Mouse (Mus musculus) heart, adult 2 months (tissue): Measurements from ENCODE around the gene Mdk. TPM values are rescaled to one million over a fixed set of nuclear protein-coding genes. Genes with fewer than 3 reads are reported as not detected.

Experiments used
- DNase-seq, 2 experiments: peaks; one replicate each; pipeline ENCODE4 v3.0.0; 2021
- H3K27ac ChIP-seq: fragments of 200-600 bp; 2 replicates; pipeline ENCODE4 v1.8.1; 2022
- H3K27me3 ChIP-seq: fragments of 200-500 bp; 2 replicates; pipeline ENCODE4 v1.6.1; 2012; ENCODE audit warnings: mild to moderate bottlenecking, low read length, inconsistent platforms, mixed read lengths; ENCODE audit not compliant: control insufficient read depth, insufficient read depth
- H3K36me3 ChIP-seq: fragments of 200-500 bp; 2 replicates; pipeline ENCODE4 v1.6.1; 2012; ENCODE audit warnings: low read length, inconsistent platforms; ENCODE audit not compliant: control insufficient read depth, insufficient read depth
- H3K4me1 ChIP-seq: fragments of 200-500 bp; 2 replicates; pipeline ENCODE4 v1.6.1; 2011; ENCODE audit warnings: low read length; ENCODE audit not compliant: control insufficient read depth, insufficient read depth
- H3K4me3 ChIP-seq: fragments of 200-600 bp; 2 replicates; pipeline ENCODE4 v1.8.1; 2022
- H3K79me2 ChIP-seq: fragments of 200-500 bp; replicated peaks from 2 replicates; pipeline ENCODE4 v1.6.1; 2012; ENCODE audit warnings: mild to moderate bottlenecking, inconsistent platforms, low read length, moderate library complexity, mixed read lengths; ENCODE audit not compliant: control insufficient read depth, insufficient read depth
- H3K9ac ChIP-seq: fragments of 200-500 bp; 2 replicates; pipeline ENCODE4 v1.6.1; 2012; ENCODE audit warnings: low read depth, mild to moderate bottlenecking, control low read depth, inconsistent platforms, low read length, mixed read lengths
- CTCF ChIP-seq: fragments of 200-600 bp; IDR thresholded peaks from 2 replicates; pipeline ENCODE4 v1.8.1; 2022; ENCODE audit warnings: antibody characterized with exemption, mild to moderate bottlenecking, moderate library complexity
- EP300 ChIP-seq: fragments of 200-500 bp; IDR thresholded peaks from 2 replicates; pipeline ENCODE4 v1.6.1; 2011; ENCODE audit warnings: low read depth, low read length, control low read depth; ENCODE audit not compliant: insufficient read depth
- POLR2A ChIP-seq: fragments of 200-500 bp; IDR thresholded peaks from 2 replicates; pipeline ENCODE4 v1.6.1; 2011; ENCODE audit warnings: mild to moderate bottlenecking, low read depth, low read length, control low read depth; ENCODE audit not compliant: insufficient read depth
- WGBS: fragments of 180-500 bp; shearing (Covaris S2); methylation state at CpG from one replicate; pipeline ENCODE4 v1.1.7; 2018; 5-methylcytosine and 5-hydroxymethylcytosine counted together
- intact Hi-C: fragments of 180-260 bp; cut with DNase I; formaldehyde crosslinking; loops from one replicate; pipeline ENCODE4 v1.15.1; 2025
- polyA plus RNA-seq: library from polyadenylated mRNA; depleted of rRNA; stranded (reverse); fragments of >200 nt; gene quantifications from 2 replicates; pipeline ENCODE4 v1.2.3, GENCODE M21; 2012
- total RNA-seq, 2 experiments: library from RNA; stranded (reverse); gene quantifications; 2 replicates each; pipeline ENCODE4 v1.2.3; 2021

The Mdk gene
- total and polyA plus RNA-seq, 3 experiments = 2.5 to 4.1 (median 2.8) TPM

GRCm38 (mm10) chr2:91921181-91921789 is 10.8 kb downstream of the Mdk start:
- H3K9ac ChIP-seq = no peak overlapping the region
- H3K27me3 ChIP-seq = peaks cover 13% of the 10 kb centered on the region
- H3K4me3 ChIP-seq = peak overlapping the region; percentile 44
- no peak for TF ChIP-seq EP300
- no peak for TF ChIP-seq CTCF
- TF ChIP-seq POLR2A = no peak
- H3K36me3 ChIP-seq = no peaks in the 10 kb centered on the region
- intact Hi-C loops = loop anchor here (10.0 kb wide), 1 partner anchor 316 kb away; no protein-coding TSS in a partner anchor
- H3K27ac ChIP-seq = no peak overlapping the region
- no peaks in the 10 kb centered on the region for H3K79me2 ChIP-seq
- WGBS = 3% methylated on average over 31 of the region's 31 CpGs
- peaks cover 2% of the 10 kb centered on the region for H3K4me1 ChIP-seq
- peak; percentile 67 to 82 for DNase-seq

- Histone ChIP-seq H3K27me3 (peaks cover 13% of the 10 kb centered on the region), H3K79me2 (no peaks in the 10 kb centered on the region), H3K9ac (no peak overlapping the region), H3K4me3 (no peak overlapping the region), H3K27ac (no peak overlapping the region), H3K4me1 (peaks cover 2% of the 10 kb centered on the region), H3K36me3 (no peaks in the 10 kb centered on the region)
- no peak for DNase-seq
- 53% methylated on average over 4 of the region's 4 CpGs for WGBS
- no peak for TF ChIP-seq POLR2A
- no peak for TF ChIP-seq CTCF
- TF ChIP-seq EP300 = no peak
- intact Hi-C loops = loop anchor here (10.0 kb wide), 1 partner anchor 315 kb away; no protein-coding TSS in a partner anchor
Observed at GRCm38 (mm10) chr2:91920130-91920529, 12.0 kb downstream of the Mdk start.

GRCm38 (mm10) chr2:91917096-91917495 is 15.0 kb downstream of the Mdk start:
- no peak for TF ChIP-seq CTCF
- no peak for TF ChIP-seq POLR2A
- TF ChIP-seq EP300 = no peak
- Histone ChIP-seq H3K27me3 (peaks cover 4% of the 10 kb centered on the region; the same call in 1 of the 2 replicates), H3K4me3 (no peak overlapping the region), H3K79me2 (no peaks in the 10 kb centered on the region), H3K27ac (no peak overlapping the region), H3K9ac (no peak overlapping the region), H3K36me3 (no peaks in the 10 kb centered on the region; the same call in 1 of the 2 replicates), H3K4me1 (no peaks in the 10 kb centered on the region)
- intact Hi-C loops = no loop called here
- WGBS = 94% methylated on average over 7 of the region's 7 CpGs
- DNase-seq = no peak

- no peak for DNase-seq
- Histone ChIP-seq H3K4me1 (no peaks in the 10 kb centered on the region), H3K9ac (no peak overlapping the region), H3K79me2 (no peaks in the 10 kb centered on the region), H3K27ac (no peak overlapping the region), H3K36me3 (no peaks in the 10 kb centered on the region; the same call in 1 of the 2 replicates), H3K27me3 (no peaks in the 10 kb centered on the region; the same call in 1 of the 2 replicates), H3K4me3 (no peak overlapping the region)
- no peak for TF ChIP-seq POLR2A
- TF ChIP-seq EP300 = no peak
- no peak for TF ChIP-seq CTCF
- intact Hi-C loops = no loop called here
- 61% methylated on average over 7 of the region's 7 CpGs for WGBS
Observed at GRCm38 (mm10) chr2:91916346-91916977, 15.6 kb downstream of the Mdk start.

- WGBS = 63% methylated on average over 7 of the region's 7 CpGs
- no peak overlapping the region for H3K4me3 ChIP-seq
- H3K4me1 ChIP-seq = no peaks in the 10 kb centered on the region
- H3K27me3 ChIP-seq = no peaks in the 10 kb centered on the region
- H3K27ac ChIP-seq = no peak overlapping the region
- intact Hi-C loops = no loop called here
- no peaks in the 10 kb centered on the region for H3K79me2 ChIP-seq
- TF ChIP-seq EP300 = no peak
- no peak for TF ChIP-seq CTCF
- TF ChIP-seq POLR2A = no peak
- H3K9ac ChIP-seq = no peak overlapping the region
- no peaks in the 10 kb centered on the region; the same call in 1 of the 2 replicates for H3K36me3 ChIP-seq
- no peak for DNase-seq
Observed at GRCm38 (mm10) chr2:91913328-91914110, 18.6 kb downstream of the Mdk start.
